Mouse (Mus musculus): ENCODE data around the gene Ttpal.

DNA sequence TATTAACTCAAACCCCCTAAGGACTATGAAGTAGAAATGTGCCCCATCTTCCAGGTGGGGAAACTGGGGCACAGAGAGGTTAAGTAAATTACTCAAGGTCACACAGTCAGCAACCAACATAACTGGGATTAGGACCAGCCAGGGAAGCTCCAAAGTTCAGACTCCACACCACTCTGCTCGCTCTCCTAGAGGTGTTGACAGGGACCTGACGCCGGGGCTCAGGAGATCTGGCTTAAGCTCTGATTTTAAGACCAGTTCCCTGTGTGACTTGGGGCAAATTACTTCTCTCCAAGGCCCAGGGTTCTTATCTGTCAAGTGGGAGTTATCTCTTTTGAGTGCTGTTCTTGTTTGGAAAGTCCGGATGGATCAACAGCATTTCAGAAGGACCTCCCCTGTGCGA lies 42.9 kb upstream of the Ttpal start:
- TF ChIP-seq POLR2A (IDR thresholded peaks at IDR 0.05; ENCODE audit: control insufficient read depth, extremely low read depth, insufficient read depth, low read length, poor library complexity), result no peak
- TF ChIP-seq CTCF (IDR thresholded peaks at IDR 0.05; ENCODE audit: borderline replicate concordance, control insufficient read depth, extremely low read depth, insufficient read depth, low read length, poor library complexity), result no peak
